Mouse (Mus musculus) spleen, adult 2 months (tissue): ENCODE results near the gene Parp6.

Experiments used
- CTCF ChIP-seq: fragments of 200-500 bp; IDR thresholded peaks from 2 replicates; pipeline ENCODE4 v1.5.1; 2011; ENCODE audit warnings: mild to moderate bottlenecking, inconsistent platforms; ENCODE audit not compliant: insufficient read depth, insufficient read length, insufficient replicate concordance; ENCODE audit errors: extremely low read depth
- POLR2A ChIP-seq: fragments of 200-500 bp; IDR thresholded peaks from 2 replicates; pipeline ENCODE4 v1.6.1; 2011; ENCODE audit warnings: low read depth, low read length, inconsistent platforms

- no peak; the same call in 1 of the 2 replicates for TF ChIP-seq CTCF
- TF ChIP-seq POLR2A, result peak; percentile 59
Measured at GRCm38 (mm10) chr9:59616622-59617306, at the start of gene Parp6.
